Mouse (Mus musculus) heart, embryonic 16.5 days (tissue): Measurements from ENCODE around the gene Uhrf1. TPM values are rescaled to one million over a fixed set of nuclear protein-coding genes. Genes with fewer than 3 reads are reported as not detected.

Experiments used
- ATAC-seq: fragments of 200-750 bp; cut with Nextera tagmentation; replicated peaks from 2 replicates; pipeline ENCODE4 v1.8.0; 2017; ENCODE audit warnings: moderate number of reproducible peaks; ENCODE audit not compliant: insufficient read depth, low FRiP score; ENCODE audit errors: extremely low read depth
- H3K27ac ChIP-seq: fragments of 300-500 bp; sonication (generic); 2 replicates; pipeline ENCODE4 v1.5.1; 2014; ENCODE audit warnings: mild to moderate bottlenecking, low read length, control low read depth, moderate library complexity
- H3K27me3 ChIP-seq: fragments of 300-500 bp; sonication (generic); 2 replicates; pipeline ENCODE4 v1.6.1; 2014; ENCODE audit warnings: low read length, mixed read lengths; ENCODE audit not compliant: control insufficient read depth, insufficient read depth
- H3K36me3 ChIP-seq: fragments of 300-500 bp; sonication (generic); 2 replicates; pipeline ENCODE4 v1.6.1; 2014; ENCODE audit not compliant: control insufficient read depth, insufficient read depth
- H3K4me1 ChIP-seq: fragments of 300-500 bp; sonication (generic); 2 replicates; pipeline ENCODE4 v1.6.1; 2014; ENCODE audit warnings: low read length, mixed read lengths; ENCODE audit not compliant: control insufficient read depth, insufficient read depth
- H3K4me2 ChIP-seq: fragments of 300-500 bp; sonication (generic); 2 replicates; pipeline ENCODE4 v1.6.1; 2014; ENCODE audit warnings: low read depth, mild to moderate bottlenecking, control low read depth, low read length
- H3K4me3 ChIP-seq: fragments of 300-500 bp; sonication (generic); 2 replicates; pipeline ENCODE4 v1.5.1; 2014; ENCODE audit warnings: mild to moderate bottlenecking, control low read depth, low read length
- H3K9ac ChIP-seq: fragments of 300-500 bp; sonication (generic); 2 replicates; pipeline ENCODE4 v1.6.1; 2014; ENCODE audit warnings: low read length, control low read depth
- H3K9me3 ChIP-seq: fragments of 300-500 bp; sonication (generic); replicated peaks from 2 replicates; pipeline ENCODE4 v1.6.1; 2016; ENCODE audit warnings: low read length; ENCODE audit not compliant: control insufficient read depth
- WGBS: fragments of 180-500 bp; shearing (Covaris S2); extraction: QIAGEN DNeasy Blood & Tissue Kit; methylation state at CpG from one replicate; pipeline ENCODE4 v1.1.7; 2014; 5-methylcytosine and 5-hydroxymethylcytosine counted together
- polyA plus RNA-seq: library from polyadenylated mRNA; unstranded; fragments of >200 nt; fragmentation: Nextera tagmentation; extraction: Ambion mirVana; gene quantifications from 2 replicates; pipeline ENCODE4 v1.2.1, GENCODE M21; 2015

Gene Uhrf1
- polyA plus RNA-seq, 1 experiment from 2014 or later, result 94.0 TPM

DNA sequence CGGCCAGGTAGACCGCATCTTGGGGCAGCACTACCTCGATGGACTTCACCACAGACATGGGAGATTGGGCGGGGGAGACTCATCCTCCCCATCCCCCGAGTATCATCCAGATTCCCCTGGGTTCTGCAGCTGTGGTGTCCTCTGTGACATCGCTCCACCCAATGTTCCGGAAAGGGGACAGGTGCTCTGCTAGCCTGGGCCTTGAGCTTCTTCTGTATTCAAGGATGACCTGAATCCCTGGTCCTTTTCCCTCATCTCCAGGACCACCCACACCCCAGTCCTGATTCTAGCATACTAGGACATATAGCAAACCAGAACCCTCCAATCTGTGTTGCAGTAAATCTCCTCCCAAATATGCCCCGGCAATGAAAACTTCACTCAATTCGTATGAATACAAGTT lies 2.9 kb upstream of the Uhrf1 start, which contains the start of gene Arrdc5:
Gene Arrdc5 (minus strand): TSS at position 101 of the 400 bp plus-strand sequence.
- Histone ChIP-seq H3K9me3 (no peaks in the 10 kb centered on the region), H3K27me3 (no peaks in the 10 kb centered on the region)
- no peak for ATAC-seq

DNA sequence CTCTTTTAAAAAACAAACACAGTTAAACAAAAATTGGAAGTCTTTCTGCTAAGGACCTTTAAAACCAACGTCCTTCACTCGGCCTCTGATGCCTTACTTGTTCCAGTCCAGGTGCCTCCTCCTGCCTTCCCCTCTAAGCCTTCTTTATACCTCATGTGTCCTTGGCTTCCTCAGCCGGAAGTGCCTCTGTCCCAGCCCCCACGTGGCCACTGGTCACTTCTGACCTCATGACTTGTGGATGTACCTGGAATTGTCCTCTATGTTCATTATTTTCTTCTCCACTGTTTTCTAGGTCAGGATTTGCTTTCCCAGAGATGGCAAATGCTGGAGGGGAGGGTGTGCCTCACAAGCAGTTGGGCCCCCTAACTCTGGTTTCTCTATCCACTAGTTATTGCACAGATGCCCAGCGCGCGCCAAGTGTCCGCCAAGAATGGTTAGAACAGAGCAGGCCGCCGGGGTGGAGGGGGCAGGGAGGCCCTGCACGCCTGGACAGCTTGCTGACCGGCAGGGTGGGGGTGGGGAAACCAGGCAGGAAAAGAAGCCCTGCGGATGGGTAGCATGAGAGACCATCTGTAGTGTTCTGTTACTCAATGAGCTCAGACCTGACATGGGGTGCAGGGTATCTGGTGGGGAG lies 641 bp upstream of the Uhrf1 start:
- Histone ChIP-seq H3K4me2 (peak overlapping the region; percentile 99), H3K36me3 (peaks cover 2% of the 10 kb centered on the region), H3K27ac (peak overlapping the region; percentile 87), H3K4me3 (peak overlapping the region; percentile 79; the same call in 1 of the 2 replicates), H3K9me3 (no peaks in the 10 kb centered on the region), H3K27me3 (no peaks in the 10 kb centered on the region), H3K4me1 (peaks cover 29% of the 10 kb centered on the region), H3K9ac (peak overlapping the region; percentile 77)
- WGBS, result 32% methylated on average over 13 of the region's 13 CpGs
- ATAC-seq, result 0 out of 2 replicates have a peak, but pooled peaks have one; percentile 19

More for the DNA sequence above, 2.9 kb upstream of the Uhrf1 start, which contains the start of gene Arrdc5:
- no peaks in the 10 kb centered on the region for H3K36me3 ChIP-seq
- peaks cover 16% of the 10 kb centered on the region for H3K4me1 ChIP-seq
- H3K4me3 ChIP-seq, result no peak within 1 kb of the TSS
- no peak within 1 kb of the TSS for H3K4me2 ChIP-seq
- no peak within 1 kb of the TSS for H3K9ac ChIP-seq
- H3K27ac ChIP-seq, result no peak within 1 kb of the TSS
- 86% methylated on average over 9 of the region's 9 CpGs for WGBS

DNA sequence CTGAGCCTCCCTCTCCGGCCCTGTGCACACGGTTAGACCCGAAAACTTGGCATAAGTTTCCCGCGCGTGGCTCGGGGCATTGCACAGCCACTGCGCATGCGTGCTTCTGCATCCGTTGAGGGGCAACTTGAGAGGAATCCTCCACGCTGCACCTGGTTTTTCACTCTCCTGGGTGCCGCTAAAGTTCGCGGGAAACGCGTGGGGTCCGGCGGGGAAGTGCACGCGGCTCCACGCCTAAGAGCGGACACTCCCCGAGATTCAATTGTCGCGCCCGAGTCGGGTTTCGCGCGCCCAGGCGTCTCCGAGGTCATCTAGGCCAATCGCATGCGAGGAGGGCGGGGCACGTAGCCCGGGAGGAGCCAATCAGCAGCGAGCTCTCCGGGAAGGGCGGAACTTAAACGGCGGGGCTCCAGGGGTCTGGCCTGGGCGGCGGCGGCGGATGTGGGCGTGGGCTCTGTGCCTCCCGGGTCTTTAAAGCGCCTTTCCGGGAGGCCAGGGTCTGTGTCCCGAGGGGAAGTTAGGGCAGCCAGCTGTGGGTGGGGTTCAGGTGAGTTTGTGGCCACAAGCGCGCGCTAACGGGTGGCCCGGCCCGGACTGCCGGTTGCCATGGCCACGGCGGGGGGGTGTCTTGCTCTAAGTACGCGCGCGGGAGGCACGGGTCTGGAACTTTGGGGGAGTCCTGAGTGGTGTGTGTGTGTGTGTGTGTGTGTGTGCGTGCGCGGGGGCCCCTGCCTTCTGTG lies 896 bp downstream of the Uhrf1 start:
- Histone ChIP-seq H3K4me2 (peak overlapping the region; percentile 99), H3K9ac (peak overlapping the region; percentile 77), H3K27ac (peak overlapping the region; percentile 87), H3K36me3 (peaks cover 5% of the 10 kb centered on the region), H3K9me3 (no peaks in the 10 kb centered on the region), H3K27me3 (no peaks in the 10 kb centered on the region), H3K4me1 (peaks cover 29% of the 10 kb centered on the region), H3K4me3 (peak overlapping the region; percentile 79)
- ATAC-seq, result peak; percentile 91
- WGBS, result under 1% methylated on average over 67 of the region's 68 CpGs

DNA sequence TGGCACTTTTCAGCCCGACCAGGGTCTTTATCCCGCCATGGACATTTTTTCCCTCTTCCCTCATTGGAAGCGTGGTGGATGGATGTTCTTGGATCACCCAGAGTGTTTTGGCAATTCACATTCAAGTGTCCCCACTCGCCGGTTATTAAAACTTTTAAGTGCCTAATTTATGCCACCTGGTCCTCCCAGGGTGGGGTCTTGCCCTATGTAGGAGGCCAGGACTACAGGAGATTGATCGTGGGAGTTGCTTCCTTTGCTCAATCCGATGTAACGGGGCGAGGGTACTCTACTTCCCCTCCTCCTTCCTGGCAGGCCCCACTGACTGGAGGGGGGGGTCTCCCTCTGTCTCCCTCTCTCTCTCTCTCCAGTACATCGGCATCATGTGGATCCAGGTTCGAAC lies 1.6 kb downstream of the Uhrf1 start:
- Histone ChIP-seq H3K4me1 (peaks cover 29% of the 10 kb centered on the region), H3K36me3 (peaks cover 10% of the 10 kb centered on the region), H3K9me3 (no peaks in the 10 kb centered on the region), H3K4me3 (peak overlapping the region; percentile 79), H3K4me2 (peak overlapping the region; percentile 99), H3K27ac (no peak overlapping the region), H3K27me3 (no peaks in the 10 kb centered on the region), H3K9ac (peak overlapping the region; percentile 77)
- 15% methylated on average over 11 of the region's 11 CpGs for WGBS
- no peak for ATAC-seq

- H3K27me3 ChIP-seq, result no peaks in the 10 kb centered on the region
- 34% methylated on average over 9 of the region's 9 CpGs for WGBS
- H3K9ac ChIP-seq, result peak overlapping the region; percentile 77
- peak overlapping the region; percentile 99 for H3K4me2 ChIP-seq
- peak overlapping the region; percentile 79 for H3K4me3 ChIP-seq
- H3K4me1 ChIP-seq, result peaks cover 29% of the 10 kb centered on the region
- no peak overlapping the region for H3K27ac ChIP-seq
- H3K9me3 ChIP-seq, result no peaks in the 10 kb centered on the region
- ATAC-seq, result no peak
- peaks cover 10% of the 10 kb centered on the region for H3K36me3 ChIP-seq
These were observed 2.0 kb downstream of the Uhrf1 start for GRCm38 (mm10) chr17:56305156-56305555.

DNA sequence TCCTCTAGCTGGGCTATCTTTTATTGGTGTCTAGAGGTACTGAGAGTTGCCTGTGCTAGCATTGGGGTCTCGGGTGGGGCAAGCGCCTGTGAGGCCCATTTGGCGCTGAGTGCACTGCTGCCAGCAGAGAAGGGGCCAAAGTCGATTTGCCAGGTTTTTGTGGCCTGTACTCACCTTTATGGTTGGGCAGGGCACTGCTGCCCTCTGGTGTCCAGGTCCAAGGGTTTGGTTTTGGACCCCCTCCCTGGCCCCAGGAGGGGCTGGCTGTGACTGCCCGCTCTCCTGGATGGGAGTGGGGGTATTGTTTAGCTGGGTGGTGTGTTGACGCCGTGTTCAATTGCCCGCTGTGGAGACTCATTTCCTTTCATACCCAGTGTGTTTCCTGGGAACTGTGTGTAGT lies 2.7 kb downstream of the Uhrf1 start:
- H3K4me2 ChIP-seq, result peak overlapping the region; percentile 99
- H3K4me3 ChIP-seq, result no peak overlapping the region; the same call in 1 of the 2 replicates
- H3K9me3 ChIP-seq, result no peaks in the 10 kb centered on the region
- WGBS, result 53% methylated on average over 8 of the region's 8 CpGs
- H3K27me3 ChIP-seq, result no peaks in the 10 kb centered on the region
- H3K36me3 ChIP-seq, result peaks cover 16% of the 10 kb centered on the region
- no peak for ATAC-seq
- no peak overlapping the region for H3K27ac ChIP-seq
- no peak overlapping the region for H3K9ac ChIP-seq
- H3K4me1 ChIP-seq, result peaks cover 29% of the 10 kb centered on the region

GRCm38 (mm10) chr17:56308088-56308487 lies 5.0 kb downstream of the Uhrf1 start:
- Histone ChIP-seq H3K4me3 (no peak overlapping the region), H3K36me3 (peaks cover 26% of the 10 kb centered on the region), H3K27me3 (no peaks in the 10 kb centered on the region), H3K9me3 (no peaks in the 10 kb centered on the region), H3K27ac (no peak overlapping the region), H3K4me2 (no peak overlapping the region), H3K9ac (peak overlapping the region; percentile 5; the same call in 1 of the 2 replicates), H3K4me1 (peaks cover 20% of the 10 kb centered on the region)
- 64% methylated on average over 6 of the region's 6 CpGs for WGBS
- ATAC-seq, result no peak

GRCm38 (mm10) chr17:56309191-56309945 lies 6.2 kb downstream of the Uhrf1 start:
- 85% methylated on average over 15 of the region's 15 CpGs for WGBS
- peaks cover 34% of the 10 kb centered on the region for H3K36me3 ChIP-seq
- H3K4me3 ChIP-seq, result no peak overlapping the region
- no peak overlapping the region for H3K9ac ChIP-seq
- ATAC-seq, result no peak
- no peak overlapping the region for H3K27ac ChIP-seq
- peaks cover 20% of the 10 kb centered on the region for H3K4me1 ChIP-seq
- no peak overlapping the region for H3K4me2 ChIP-seq
- no peaks in the 10 kb centered on the region for H3K9me3 ChIP-seq
- no peaks in the 10 kb centered on the region for H3K27me3 ChIP-seq
